Mouse (Mus musculus): Measurements from ENCODE around the gene Insl5. TPM values are rescaled to one million over a fixed set of nuclear protein-coding genes. Genes with fewer than 3 reads are reported as not detected.

The Insl5 gene
- 1 to 10 TPM in 1 of 2 experiments, not detected in 1; 1.2 TPM for total RNA-seq (2021)

GRCm38 (mm10) chr4:103026621-103027020 lies at the start of gene Insl5:
Gene Insl5 (minus strand): TSS chr4:103026842.
- DNase-seq (ENCODE audit: low spot score in 2 of 2) = no peak
- intact Hi-C loops (cut with DNase I) = no loop called here

GRCm38 (mm10) chr4:103070631-103071030 lies 44.0 kb upstream of the Insl5 start:
- intact Hi-C loops (cut with DNase I) = no loop called here
- DNase-seq (ENCODE audit: low spot score in 2 of 2) = no peak

- intact Hi-C loops (cut with DNase I) = no loop called here
- DNase-seq (ENCODE audit: low spot score in 2 of 2) = no peak
These were observed 41.4 kb upstream of the Insl5 start for GRCm38 (mm10) chr4:103067906-103068655.

- intact Hi-C loops (cut with DNase I) = no loop called here
- no peak for DNase-seq (ENCODE audit: low spot score in 2 of 2)
These were observed 38.3 kb upstream of the Insl5 start for GRCm38 (mm10) chr4:103064976-103065375.

GRCm38 (mm10) chr4:103064421-103064820 lies 37.8 kb upstream of the Insl5 start:
- DNase-seq (ENCODE audit: low spot score in 2 of 2) = no peak
- intact Hi-C loops (cut with DNase I) = no loop called here

GRCm38 (mm10) chr4:103056909-103057308 lies 30.3 kb upstream of the Insl5 start:
- DNase-seq (ENCODE audit: low spot score in 2 of 2) = peak in 1 of 2 experiments; percentile 15
- intact Hi-C loops (cut with DNase I) = no loop called here

- intact Hi-C loops (cut with DNase I) = no loop called here
- no peak for DNase-seq (ENCODE audit: low spot score in 2 of 2)
These were observed 21.4 kb upstream of the Insl5 start for GRCm38 (mm10) chr4:103048046-103048445.

- DNase-seq (ENCODE audit: low spot score in 2 of 2) = no peak
- intact Hi-C loops (cut with DNase I) = no loop called here
These were observed 16.4 kb upstream of the Insl5 start for GRCm38 (mm10) chr4:103042997-103043396.

GRCm38 (mm10) chr4:103039838-103040191 lies 13.2 kb upstream of the Insl5 start:
- DNase-seq (ENCODE audit: low spot score in 2 of 2) = no peak
- intact Hi-C loops (cut with DNase I) = no loop called here

- intact Hi-C loops (cut with DNase I) = no loop called here
- no peak for DNase-seq (ENCODE audit: low spot score in 2 of 2)
These were observed 12.6 kb upstream of the Insl5 start for GRCm38 (mm10) chr4:103039103-103039837.

GRCm38 (mm10) chr4:103028177-103029088 lies 1.8 kb upstream of the Insl5 start:
- DNase-seq (ENCODE audit: low spot score in 2 of 2) = no peak
- intact Hi-C loops (cut with DNase I) = no loop called here

GRCm38 (mm10) chr4:103027745-103028144 lies 1.1 kb upstream of the Insl5 start:
- intact Hi-C loops (cut with DNase I) = no loop called here

GRCm38 (mm10) chr4:103013490-103013889 lies 13.2 kb downstream of the Insl5 start:
- no peak for DNase-seq (ENCODE audit: low spot score in 2 of 2)
- intact Hi-C loops (cut with DNase I) = no loop called here

More at GRCm38 (mm10) chr4:103027745-103028144, 1.1 kb upstream of the Insl5 start:
- no peak for DNase-seq (ENCODE audit: low spot score in 2 of 2)

GRCm38 (mm10) chr4:103011823-103012222 lies 14.8 kb downstream of the Insl5 start:
- DNase-seq (ENCODE audit: low spot score in 2 of 2) = no peak
- intact Hi-C loops (cut with DNase I) = no loop called here

GRCm38 (mm10) chr4:103010734-103011133 lies 15.9 kb downstream of the Insl5 start:
- intact Hi-C loops (cut with DNase I) = no loop called here
- DNase-seq (ENCODE audit: low spot score in 2 of 2) = no peak

- intact Hi-C loops (cut with DNase I) = no loop called here
These were observed 19.7 kb downstream of the Insl5 start for GRCm38 (mm10) chr4:103006943-103007418.

GRCm38 (mm10) chr4:103006266-103006665 lies 20.4 kb downstream of the Insl5 start:
- DNase-seq (ENCODE audit: low spot score in 2 of 2) = no peak
- intact Hi-C loops (cut with DNase I) = no loop called here

More at GRCm38 (mm10) chr4:103006943-103007418, 19.7 kb downstream of the Insl5 start:
- no peak for DNase-seq (ENCODE audit: low spot score in 2 of 2)

GRCm38 (mm10) chr4:103005190-103005945 lies 21.3 kb downstream of the Insl5 start:
- no peak for DNase-seq (ENCODE audit: low spot score in 2 of 2)
- intact Hi-C loops (cut with DNase I) = no loop called here

GRCm38 (mm10) chr4:103004681-103005080 lies 22.0 kb downstream of the Insl5 start:
- intact Hi-C loops (cut with DNase I) = no loop called here
- DNase-seq (ENCODE audit: low spot score in 2 of 2) = no peak

Measured in left cerebral cortex, postnatal 36 days (tissue).